Mouse (Mus musculus) retina, postnatal 1 day (tissue): ENCODE measurements around the gene Akain1.

Experiments
- DNase-seq: peaks from one replicate; pipeline ENCODE4 v3.0.0-alpha.2; 2012

The Akain1 gene

DNA sequence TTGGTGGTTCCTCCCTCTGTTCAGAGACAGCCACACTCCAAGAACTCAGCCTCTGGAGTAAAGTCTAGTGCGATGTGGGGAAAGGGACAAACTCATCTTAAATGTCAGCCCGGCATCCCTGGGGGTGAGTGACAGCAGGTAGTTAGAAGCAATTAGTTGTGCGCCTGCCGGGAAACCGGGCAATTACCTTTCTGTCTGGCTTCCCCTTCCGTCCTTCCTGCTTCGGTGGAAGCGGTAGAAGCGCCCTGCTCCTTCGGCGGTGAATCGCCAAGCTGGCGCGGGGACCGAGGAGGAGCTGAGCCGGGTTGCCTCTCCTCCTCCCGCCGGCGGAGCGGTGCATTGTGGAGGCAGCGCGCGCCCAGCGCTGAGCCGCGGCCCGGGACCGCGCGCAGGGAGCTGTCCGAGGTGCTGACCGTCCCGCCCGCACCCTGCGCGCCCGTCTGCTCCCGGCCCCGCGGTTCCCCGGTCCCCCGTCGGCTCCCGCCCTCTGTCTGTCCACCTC is at the start of gene Akain1:
Akain1 (plus strand) TSS at position 337 of the 502 bp plus-strand sequence.
- DNase-seq, result peak; percentile 87

- DNase-seq, result no peak
Observed at GRCm38 (mm10) chr17:69396147-69397033, 42.7 kb upstream of the Akain1 start.

DNA sequence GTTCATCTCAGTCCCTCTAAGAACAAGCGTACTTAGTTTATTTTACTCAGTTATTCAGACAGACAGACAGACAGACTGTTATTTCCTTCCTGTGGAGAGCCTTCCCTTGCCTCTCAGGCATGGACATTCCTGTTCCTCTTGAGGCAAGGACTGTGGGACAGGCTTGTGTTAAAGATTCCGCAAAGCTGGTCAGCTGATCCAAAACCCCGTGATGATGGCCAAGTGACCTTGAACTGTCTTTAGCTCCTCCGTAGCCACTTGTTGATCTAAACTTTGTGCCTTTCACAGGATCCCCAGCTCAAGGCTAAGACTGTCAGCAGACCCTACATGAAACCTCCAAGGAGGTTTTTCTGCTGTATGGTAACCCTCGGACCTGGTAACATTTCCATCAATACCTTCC is 42.0 kb upstream of the Akain1 start:
- DNase-seq, result no peak

- DNase-seq, result no peak
Observed at GRCm38 (mm10) chr17:69398092-69398491, 41.0 kb upstream of the Akain1 start.

- no peak for DNase-seq
Observed at GRCm38 (mm10) chr17:69401146-69401545, 38.0 kb upstream of the Akain1 start.

DNA sequence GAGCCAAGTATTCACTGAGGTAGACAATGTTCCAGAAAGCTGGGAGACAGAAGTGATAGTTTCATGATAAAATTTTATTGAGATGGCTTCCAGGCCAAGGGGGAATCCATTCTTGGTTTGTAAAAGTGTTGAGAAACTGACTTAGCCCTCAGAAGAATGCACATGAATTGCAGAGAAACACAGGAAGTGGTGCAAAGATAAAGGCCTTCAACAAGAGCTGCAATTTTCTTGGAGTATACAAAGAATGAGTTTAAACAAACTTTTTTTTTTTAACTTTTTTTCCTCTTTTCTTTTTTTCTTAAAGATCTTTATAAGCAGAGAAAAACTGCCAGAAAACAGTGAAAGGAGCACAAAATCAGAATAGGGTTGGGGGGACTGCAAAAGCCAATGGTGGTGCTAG is 23.0 kb upstream of the Akain1 start:
- no peak for DNase-seq

DNA sequence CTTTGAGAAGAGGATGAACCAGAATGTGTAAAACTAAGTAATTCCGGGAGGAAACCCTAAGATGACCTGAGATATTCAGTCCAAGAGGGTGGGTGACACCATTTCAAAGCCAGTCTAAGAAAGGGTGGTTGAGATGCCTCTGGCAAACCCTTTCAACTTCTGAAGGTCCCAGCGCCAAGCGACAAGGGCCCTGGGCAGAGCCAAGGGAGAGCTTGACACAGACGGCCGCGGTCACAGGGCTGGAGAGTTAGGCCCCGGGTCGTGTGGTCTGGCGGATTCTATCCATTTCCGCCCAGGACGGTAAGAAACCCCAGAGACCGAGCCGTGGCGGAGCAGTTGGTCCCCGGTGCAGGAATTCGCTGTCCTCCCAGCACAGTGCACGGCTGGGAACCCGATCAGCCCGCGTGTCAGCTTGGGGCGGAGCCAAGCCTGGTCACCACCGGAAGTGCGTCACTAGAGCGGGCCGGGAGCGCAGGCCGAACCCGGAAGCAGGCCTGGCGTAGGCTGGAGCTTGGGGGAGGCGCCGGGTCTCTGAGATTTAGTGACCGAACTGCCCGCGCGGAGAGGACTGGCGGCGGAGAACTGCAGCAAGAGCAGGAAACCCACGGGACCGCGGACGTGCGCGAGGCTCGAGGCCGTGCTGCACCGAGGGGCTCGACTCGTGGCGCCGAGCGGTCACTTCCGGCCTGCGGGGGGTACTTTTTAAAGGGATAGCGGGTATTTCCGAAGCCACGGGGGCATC is 22.0 kb upstream of the Akain1 start:
- DNase-seq, result peak; percentile 96

GRCm38 (mm10) chr17:69417724-69418373 is 21.3 kb upstream of the Akain1 start:
- no peak for DNase-seq

- peak; percentile 80 for DNase-seq
Observed at GRCm38 (mm10) chr17:69421592-69421991, 17.5 kb upstream of the Akain1 start.

GRCm38 (mm10) chr17:69437836-69438235 is 1.3 kb upstream of the Akain1 start:
- no peak for DNase-seq

DNA sequence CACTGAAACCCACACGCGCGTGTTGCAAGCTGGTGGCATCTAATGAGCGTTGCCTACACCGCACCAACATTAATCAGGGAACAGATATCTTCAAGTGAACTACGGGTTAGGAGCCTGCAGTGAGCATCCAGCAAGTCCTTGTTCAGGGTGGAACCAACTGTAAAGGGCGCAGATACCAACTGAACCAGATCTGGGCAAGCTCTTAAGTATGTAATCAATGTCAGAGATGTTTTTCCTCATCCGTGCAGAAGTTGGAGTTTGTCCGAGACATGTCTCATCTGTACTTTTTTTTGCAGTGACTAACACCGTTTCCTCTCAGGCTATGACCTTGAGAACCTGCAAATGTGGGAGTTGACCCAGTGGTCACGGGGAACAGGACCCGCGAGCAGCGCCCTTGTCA is 640 bp upstream of the Akain1 start:
- DNase-seq, result no peak

- peak; percentile 59 for DNase-seq
Observed at GRCm38 (mm10) chr17:69439571-69440480, 700 bp downstream of the Akain1 start.

DNA sequence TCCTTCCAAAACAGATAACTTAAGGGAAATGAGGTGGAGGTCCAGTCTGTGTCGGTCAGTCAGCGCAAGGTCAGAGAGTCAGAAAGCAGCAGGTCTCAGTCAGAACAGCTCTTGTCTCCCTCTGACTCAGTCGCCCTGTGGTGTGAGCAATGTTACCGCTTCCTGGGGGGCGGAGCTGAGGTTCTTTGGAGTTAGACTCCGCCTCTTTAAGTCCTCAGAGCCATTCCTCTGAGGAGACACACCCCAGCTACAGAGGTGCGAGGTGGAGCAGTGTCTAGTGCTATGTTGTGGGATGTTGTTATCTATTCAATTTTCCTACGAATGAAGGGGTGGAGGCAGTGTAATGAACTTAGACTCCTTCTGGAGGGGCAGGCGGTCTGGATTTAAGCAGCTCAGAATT is 1.9 kb downstream of the Akain1 start:
- DNase-seq, result peak; percentile 21

DNA sequence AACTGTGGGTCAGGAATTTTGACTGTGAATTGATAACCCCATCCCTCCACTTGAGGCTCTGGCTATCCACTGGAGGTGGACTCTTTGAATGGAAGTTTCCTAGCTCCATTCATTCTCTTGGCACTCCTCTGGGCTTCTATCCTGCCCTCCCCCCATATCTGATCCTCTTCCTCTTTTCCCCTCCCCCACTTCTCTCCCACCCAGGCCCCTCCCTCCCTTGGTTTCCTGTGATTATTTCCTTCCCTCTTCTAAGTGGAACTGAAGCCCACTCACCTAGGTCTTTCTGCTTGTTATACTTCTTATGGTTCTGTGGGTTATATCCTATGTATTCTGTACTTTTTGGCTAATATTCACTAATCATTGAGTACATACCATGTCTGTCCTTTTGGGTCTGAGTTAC is 9.6 kb downstream of the Akain1 start:
- no peak for DNase-seq

GRCm38 (mm10) chr17:69461680-69462079 is 22.6 kb downstream of the Akain1 start:
- no peak for DNase-seq

- DNase-seq, result no peak
Observed at GRCm38 (mm10) chr17:69463037-69463436, 23.9 kb downstream of the Akain1 start.

GRCm38 (mm10) chr17:69471171-69471570 is 32.0 kb downstream of the Akain1 start:
- DNase-seq, result no peak

DNA sequence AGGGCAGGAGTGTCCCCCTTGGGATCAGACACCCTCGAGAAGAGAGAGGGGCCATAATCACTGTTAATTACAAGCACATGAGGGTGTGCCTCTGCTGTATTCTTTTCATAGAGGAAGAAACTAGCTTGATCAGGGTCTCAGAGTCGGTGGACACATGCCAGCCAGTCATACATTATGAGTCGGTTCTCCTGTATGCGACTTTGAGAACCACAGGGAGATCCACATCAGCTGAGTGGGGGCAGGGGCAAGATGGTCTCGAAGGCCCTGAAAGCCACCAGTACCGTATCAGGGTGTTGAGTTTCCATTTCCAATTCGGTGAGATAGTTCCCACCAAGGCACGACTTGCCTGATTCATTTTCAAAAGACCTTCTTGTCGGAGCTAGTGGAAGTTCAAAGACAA is 33.3 kb downstream of the Akain1 start:
- no peak for DNase-seq

- DNase-seq, result no peak
Observed at GRCm38 (mm10) chr17:69474084-69474483, 35.0 kb downstream of the Akain1 start.

GRCm38 (mm10) chr17:69475423-69475822 is 36.3 kb downstream of the Akain1 start:
- peak; percentile 83 for DNase-seq

DNA sequence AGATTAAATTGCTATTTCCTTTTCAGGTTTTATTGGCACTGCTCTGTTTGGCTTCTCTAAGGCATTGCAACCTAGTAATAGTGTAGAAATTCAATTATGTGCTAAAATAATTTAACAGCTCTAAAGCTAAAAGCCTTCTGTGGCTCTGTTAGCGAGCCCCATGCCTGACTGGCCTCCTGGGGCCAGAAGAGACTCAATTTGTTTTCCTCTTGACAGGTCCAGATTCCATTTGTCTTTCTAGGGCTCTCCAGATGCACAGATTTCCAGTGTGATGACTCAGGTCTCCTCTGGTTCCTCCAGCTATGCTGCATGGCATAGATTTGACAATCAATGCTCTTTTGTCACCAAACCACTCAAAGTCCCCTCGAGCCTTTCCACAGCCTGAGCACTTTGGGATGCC is 38.4 kb downstream of the Akain1 start:
- DNase-seq, result no peak

DNA sequence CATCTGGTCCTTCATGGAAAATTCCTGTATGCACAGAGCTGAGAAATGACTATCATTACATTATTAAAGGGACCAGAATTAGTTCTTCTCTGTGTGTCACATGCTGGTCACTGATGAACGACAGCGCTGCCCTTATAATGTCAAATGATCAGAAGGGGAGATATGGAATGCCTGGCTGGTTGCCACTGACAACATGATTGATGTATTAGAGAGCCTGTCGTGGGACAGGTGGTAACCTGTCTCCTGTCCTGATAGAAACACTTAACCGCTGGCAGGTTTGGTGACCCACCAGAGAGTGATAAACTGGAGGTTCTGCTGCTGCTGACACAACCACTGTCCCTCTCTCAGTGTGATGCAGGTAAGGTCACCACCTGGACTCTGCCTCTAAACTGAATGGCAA is 40.1 kb downstream of the Akain1 start:
- DNase-seq, result no peak
